Mouse (Mus musculus): ENCODE measurements around the gene Gata5.

Gata5 gene

DNA sequence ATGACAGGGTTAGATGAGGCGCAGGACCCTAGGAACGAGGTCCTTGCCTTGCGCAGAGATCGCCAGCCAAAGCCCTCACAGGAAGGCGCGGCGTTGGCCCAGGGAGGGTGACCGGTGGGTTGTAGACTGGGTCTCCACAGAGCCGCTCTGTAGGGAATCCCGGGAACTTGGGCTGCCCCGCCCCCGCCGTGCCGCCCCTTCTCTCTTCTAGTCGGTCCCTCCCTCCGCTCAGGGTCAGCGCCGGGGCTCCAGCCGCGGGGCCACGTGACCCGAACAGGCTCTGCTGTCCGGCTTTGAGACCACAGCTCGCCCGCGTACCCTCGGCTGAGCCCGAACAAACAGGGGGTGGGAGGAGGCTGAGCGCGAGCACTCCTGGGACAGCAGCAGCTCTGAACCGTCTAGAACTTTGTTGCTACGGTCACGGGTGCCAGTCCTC is at the start of gene Gata5:
Gene Gata5, minus strand, starts transcription at position 149 of the 436 bp plus-strand sequence.
- DNase-seq (ENCODE audit: low spot score): no peak

GRCm38 (mm10) chr2:180376730-180377129 is 42.2 kb upstream of the Gata5 start:
- DNase-seq (ENCODE audit: low spot score): no peak

GRCm38 (mm10) chr2:180373256-180373655 is 38.8 kb upstream of the Gata5 start:
- DNase-seq (ENCODE audit: low spot score): no peak

GRCm38 (mm10) chr2:180368359-180368758 is 33.9 kb upstream of the Gata5 start:
- DNase-seq (ENCODE audit: low spot score): no peak

- no peak for DNase-seq (ENCODE audit: low spot score)
These were observed 32.9 kb upstream of the Gata5 start for GRCm38 (mm10) chr2:180367350-180367749.

GRCm38 (mm10) chr2:180363434-180363720 is 28.9 kb upstream of the Gata5 start:
- no peak for DNase-seq (ENCODE audit: low spot score)

GRCm38 (mm10) chr2:180362585-180363433 is 28.3 kb upstream of the Gata5 start:
- no peak for DNase-seq (ENCODE audit: low spot score)

DNA sequence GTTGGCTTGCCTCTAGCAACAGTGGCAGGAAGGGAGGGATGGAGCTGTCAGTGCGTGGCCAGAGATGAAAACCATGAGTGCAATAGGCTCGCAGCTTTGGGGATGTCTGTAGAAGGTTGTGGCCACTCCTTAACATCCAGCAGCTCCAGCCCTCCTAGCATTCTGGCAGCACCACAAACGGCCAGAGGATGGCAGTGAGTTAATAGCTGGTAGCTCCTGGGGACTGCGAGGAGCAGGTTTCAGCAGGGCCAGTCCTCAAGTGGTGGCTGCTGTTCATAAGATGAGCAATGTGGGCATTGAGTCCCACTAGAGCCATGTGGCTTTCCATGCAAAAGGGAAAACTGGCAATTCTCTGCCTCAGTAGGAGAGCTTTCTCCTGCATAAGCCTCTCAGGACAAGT is 24.6 kb upstream of the Gata5 start:
- DNase-seq (ENCODE audit: low spot score): no peak

GRCm38 (mm10) chr2:180353338-180353737 is 18.8 kb upstream of the Gata5 start:
- DNase-seq (ENCODE audit: low spot score): peak; percentile 11

DNA sequence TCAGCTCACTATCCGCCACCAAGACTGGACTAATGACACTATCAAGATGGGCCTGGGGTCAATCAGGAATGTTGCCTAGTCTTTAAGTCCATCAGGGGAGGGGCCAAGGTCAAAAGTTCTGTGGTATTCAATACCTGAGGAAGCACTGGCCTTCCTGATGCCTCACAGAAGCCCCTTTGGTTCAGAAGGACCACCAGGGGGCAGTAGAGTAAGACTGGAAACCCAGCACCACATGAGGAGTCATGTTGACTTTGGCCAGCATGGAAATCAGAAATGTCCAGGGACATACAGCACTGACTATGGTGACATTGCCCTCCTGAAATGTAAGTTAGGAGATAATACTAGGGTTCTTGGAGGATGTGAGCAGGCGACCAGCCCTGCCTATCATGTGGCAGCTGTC is 16.2 kb upstream of the Gata5 start:
- peak; percentile 20 for DNase-seq (ENCODE audit: low spot score)

DNA sequence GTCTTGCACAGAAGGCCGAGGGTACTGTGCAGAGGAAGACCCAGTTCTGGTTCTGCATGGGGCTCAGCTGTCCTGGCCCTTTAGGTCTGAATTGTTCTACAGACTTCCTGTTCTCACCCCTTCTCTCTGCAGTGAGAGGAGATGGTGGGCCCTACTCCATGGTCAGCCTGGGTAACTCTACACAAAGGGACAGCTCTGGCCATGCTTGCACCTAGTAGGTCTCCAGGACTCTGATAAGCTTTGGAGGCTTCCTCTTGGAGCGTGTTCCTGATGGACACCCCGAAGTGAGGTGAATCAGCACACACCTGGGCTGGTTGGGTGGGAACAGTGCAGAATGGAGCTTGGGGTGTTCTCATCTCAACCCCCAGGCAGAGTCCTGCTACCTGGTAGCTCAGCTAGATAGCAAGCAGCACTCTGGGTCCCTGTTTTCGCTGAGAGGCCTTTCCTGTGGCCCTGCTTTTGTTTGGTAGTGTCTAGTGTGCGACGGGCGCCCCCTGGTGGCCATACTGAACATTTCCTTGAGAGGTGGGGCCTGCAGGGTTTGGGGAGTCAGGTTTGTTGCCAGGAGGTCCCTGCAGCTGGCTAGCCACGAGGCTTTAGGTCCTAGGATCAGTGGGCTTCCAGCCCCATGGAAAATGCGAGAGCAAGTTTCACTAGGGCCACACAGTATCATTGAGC is 12.5 kb upstream of the Gata5 start:
- peak; percentile 69 for DNase-seq (ENCODE audit: low spot score)

DNA sequence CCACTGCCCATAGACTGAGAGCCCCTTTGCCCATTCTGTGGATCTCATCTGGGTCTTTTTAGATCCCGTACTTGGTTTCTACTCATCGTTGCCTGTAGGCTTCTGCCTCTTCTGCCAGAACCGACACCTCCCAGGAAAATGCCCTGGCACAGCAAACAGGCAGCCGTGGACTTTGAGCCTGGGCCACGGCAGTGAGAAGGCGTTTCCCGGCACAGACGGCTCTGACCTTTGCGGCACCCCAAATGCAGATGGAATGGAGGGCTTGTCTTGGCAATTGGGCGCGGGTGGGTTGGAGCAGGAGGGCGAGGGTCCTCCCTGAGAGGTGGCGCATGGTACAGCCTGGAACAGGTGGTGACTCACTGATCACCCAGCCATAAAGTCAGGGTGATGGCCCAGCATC is 8.6 kb upstream of the Gata5 start:
- no peak for DNase-seq (ENCODE audit: low spot score)

DNA sequence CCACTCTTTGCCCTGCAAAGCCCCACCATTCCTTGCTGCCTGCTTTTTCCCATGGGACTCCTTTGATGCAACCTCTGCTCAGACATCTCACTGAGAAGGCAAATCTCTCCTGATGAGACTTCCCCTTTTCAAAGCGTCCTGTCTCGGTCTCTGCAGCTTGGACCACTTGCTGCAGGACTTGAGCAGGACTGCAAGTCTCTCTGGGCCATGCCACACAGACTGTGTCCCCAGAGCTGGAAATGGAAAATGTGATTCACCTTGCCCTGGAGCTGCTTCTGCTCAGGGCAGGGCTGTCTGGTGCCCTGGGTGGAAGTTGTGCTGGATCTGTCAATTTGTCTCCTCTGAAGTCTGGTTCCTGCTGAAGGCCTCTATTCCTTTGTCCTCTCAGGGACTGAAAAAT is 7.7 kb upstream of the Gata5 start:
- no peak for DNase-seq (ENCODE audit: low spot score)

GRCm38 (mm10) chr2:180341229-180341628 is 6.7 kb upstream of the Gata5 start:
- DNase-seq (ENCODE audit: low spot score): no peak

- DNase-seq (ENCODE audit: low spot score): no peak
These were observed 5.4 kb upstream of the Gata5 start for GRCm38 (mm10) chr2:180339886-180340285.

DNA sequence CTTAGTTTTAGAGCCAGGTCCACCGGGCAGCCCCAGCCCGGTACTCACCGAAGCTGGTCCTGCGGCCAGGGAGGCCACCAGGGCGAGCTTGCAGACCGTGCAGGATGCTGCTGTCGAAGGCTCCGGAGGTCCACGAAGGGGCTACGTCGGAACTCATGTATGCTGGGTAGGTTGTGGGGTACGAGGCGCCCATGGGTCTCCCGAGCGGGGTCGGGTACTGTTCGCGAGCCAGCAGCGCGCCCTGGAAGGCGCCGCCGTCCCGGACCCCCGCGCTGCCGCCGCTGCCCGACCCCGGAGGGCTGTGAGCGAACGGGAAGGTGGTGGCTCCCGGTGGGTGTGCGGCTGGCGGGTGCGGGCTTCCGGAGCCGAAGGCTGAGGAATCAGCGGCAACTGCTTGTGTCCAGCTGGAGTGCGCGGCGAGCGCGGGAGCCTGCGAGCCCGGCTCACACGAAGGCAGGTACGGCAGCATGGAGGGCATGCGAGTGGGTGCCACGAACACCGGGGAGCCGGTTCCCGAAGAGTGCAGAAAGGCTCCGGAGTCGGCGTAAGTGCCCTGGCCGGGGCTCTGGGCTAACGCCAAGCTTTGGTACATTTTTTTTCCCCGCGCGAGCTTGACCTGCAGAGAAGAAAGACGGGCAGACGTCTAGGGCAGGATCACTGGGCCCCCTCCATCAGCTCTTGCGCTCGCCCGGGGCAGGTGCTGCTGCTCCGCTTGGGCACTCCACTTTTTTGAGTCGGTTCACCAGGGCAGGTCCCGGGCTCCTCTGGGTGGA is 535 bp downstream of the Gata5 start:
- no peak for DNase-seq (ENCODE audit: low spot score)

DNA sequence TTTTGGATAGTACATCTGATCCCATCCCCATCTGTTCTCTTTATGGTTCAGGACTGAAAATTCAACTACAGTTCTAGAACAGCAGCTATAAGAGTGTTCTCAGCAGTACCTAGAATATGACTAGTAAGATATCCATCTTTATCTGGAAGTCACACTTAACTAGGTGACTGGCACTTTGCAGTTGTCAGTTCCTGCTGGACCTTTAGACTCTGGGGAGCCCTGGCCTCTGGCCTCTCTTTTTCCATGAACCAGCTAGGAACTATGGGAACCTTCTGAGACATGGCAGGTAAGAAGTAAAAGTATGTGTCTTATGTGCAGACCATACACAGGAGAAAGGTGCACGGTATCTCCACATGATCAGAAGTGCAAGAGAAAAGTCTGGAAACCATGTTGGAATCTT is 5.0 kb downstream of the Gata5 start:
- no peak for DNase-seq (ENCODE audit: low spot score)

- no peak for DNase-seq (ENCODE audit: low spot score)
These were observed 11.7 kb downstream of the Gata5 start for GRCm38 (mm10) chr2:180322674-180323355.

- no peak for DNase-seq (ENCODE audit: low spot score)
These were observed 14.3 kb downstream of the Gata5 start for GRCm38 (mm10) chr2:180320216-180320615.

- no peak for DNase-seq (ENCODE audit: low spot score)
These were observed 16.9 kb downstream of the Gata5 start for GRCm38 (mm10) chr2:180317591-180317990.

DNA sequence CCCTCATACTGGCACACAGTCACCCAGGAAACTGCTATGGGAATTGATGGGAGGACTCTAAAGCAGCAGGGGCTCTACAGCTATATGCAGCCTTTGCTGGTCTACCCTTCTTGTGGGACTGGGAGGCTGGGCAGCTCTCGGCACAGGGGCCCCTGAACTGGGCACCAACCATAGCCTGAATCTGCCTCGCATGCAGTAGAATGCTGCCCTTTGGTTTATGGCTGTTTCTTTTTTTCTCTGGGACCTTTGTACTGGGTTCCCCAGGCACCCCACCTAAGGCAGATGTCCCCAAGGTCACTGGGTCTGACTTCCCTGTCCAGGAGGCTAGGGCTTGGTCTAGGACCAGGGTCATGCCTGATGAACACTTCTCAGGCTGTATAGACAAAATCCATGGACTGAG is 20.2 kb downstream of the Gata5 start:
- DNase-seq (ENCODE audit: low spot score): no peak

DNA sequence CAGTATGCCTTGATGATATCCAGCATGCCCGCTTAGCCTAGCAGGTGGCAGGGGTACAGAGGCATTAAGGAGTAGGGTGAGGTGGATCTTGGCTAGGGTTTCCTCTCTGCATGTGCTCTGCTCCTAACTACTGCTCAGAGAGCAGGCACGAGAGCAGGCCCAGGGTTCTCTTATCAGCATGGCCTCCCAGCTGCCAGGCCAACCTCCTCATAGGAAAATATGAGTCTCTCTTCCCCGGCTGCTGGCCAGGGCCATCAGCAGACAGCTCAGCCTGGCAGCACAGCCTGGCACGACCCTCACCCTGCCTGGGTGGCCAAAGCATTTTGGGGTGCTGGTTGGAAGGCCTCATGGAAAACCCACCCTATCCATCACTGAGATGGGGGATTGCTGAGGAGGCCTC is 23.4 kb downstream of the Gata5 start:
- no peak for DNase-seq (ENCODE audit: low spot score)

Measured in c-Kit-positive CD71-positive TER-119-positive erythroid progenitor cells, embryonic 14.5 days (primary cell).